Mouse (Mus musculus) hindlimb bud, embryonic 11.5 days (tissue): ENCODE results near the gene Ftl1.

Experiments used
- DNase-seq: peaks from one replicate; pipeline ENCODE4 v3.0.0-alpha.2; 2012; ENCODE audit warnings: low read depth, low spot score; ENCODE audit errors: extremely low spot score

Ftl1 gene

DNA sequence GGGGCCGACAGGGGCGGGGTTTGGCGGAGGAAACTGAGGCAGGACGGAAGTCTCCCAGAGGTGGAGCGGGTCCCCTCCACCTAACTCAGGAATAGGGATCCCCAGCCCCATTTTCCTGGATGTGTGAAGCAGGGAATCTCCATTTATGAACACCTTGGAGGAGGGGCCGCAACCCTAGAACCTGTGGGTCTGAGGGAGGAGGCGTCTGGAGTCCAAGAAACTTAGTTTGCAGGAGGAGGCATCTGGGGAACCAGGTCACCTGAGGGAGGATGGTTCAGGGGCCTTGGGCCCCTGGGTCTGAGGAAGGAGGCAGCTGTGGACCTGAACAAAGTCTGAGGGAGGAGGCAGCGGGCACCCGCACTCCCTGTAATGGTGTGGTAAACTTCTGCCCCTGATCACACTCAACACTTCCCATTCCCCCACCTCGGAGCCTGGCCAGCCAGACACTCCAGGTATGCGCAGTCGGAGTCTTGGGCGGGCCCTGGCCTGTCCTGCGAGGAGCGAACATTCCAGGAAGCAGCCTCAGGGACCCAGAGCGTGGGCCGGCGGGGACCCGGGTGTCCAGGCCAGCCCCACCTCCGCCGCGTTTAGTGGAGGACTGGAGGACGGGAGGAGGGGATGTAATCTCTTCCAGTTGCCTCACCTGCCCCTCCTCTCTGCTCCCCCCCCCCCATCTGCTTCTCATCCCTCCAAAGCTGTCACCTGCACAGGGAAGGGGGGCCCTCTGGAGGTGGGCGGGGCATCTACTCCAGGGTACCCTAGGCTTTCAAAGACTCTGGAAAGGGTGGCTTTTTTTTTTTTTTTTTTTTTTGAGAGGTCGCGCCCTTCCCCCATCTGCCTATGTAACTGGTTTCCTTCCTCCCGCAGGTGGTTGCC is 45.6 kb downstream of the Ftl1 start:
- no peak for DNase-seq

DNA sequence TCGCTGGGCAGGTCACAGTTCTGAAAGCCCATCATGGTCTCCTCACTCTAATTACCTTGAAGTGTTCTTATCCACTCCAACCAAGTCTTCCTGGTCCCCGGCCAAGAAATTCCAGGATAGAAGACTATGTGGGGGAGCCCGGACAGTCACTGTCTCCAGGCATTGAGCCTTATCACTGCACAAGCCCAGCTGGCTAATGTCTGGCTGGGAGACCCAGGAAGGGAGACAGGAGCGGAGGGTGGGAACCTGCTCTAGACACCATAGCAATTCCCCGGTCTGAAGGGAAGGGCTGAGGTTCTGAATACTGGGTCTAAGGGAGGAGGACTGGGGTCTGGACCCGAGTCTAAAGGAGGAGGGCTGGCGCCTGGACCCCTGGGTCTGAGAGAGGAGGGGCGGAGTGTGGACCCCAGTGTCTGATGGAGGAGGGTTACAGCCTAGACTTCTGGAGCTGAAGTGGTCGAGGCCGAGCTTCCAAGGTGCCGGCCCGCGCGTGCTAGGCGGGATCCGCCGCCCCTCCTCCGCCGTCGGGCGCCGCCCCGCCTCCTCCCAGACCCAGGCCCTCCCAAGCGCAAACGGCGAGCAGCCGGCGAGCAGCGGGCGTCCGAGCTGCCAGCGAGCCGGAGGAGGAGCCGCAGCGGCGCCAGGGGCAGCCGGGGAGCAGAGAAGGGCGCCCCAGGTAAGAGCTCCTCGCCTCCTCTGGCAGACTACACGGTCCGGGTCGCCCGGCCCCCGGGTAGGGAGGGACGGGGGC is 46.4 kb downstream of the Ftl1 start, which contains the start of gene Ntf5:
Ntf5 (plus strand) TSS at position 583 of the 751 bp plus-strand sequence.
- DNase-seq, result no peak

DNA sequence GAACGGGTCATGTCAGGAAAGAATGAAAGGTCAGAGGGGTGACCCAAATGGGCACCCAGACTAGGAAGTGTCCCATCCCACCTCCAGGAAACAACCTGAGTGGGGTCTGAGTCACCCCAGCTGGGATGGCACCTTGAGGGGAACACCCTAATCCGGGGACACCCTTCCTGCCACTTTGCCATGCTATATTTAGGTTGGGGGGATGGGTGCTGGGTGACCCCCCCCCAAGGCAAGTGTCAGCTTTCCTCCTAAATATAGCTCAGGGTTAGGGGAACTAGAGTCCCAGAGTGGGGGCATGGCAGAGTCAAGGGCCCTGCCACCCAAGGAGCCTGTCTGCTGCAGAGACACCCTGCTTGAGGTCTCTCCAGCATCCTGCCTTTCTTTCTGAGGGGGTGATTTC is 47.3 kb downstream of the Ftl1 start:
- DNase-seq, result no peak

DNA sequence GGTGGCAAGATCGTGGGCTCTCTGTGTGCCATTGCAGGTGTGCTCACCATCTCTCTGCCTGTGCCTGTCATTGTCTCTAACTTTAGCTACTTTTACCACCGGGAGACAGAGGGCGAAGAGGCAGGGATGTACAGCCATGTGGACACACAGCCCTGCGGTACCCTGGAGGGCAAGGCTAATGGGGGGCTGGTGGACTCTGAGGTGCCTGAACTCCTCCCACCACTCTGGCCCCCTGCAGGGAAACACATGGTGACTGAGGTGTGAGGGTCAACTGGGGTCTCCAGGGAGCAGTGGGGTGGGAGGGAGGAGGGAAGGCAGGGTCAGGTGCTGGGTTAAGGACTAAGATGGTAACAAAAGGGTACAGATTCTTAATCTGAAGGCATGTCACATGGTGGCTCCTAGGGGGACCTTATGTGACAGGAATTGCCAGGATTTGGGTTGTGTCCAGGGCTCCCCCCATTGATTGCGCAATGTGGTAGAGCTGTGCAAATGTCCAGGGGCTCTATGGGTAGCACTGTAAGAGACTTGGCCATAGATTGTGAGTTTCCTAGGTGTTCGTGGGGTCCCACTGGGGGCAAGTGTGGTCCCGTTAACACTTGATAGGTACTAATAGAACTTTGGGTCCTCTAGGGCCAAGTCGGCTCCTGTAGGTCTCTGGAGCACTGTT is 50.1 kb downstream of the Ftl1 start:
- DNase-seq, result no peak

DNA sequence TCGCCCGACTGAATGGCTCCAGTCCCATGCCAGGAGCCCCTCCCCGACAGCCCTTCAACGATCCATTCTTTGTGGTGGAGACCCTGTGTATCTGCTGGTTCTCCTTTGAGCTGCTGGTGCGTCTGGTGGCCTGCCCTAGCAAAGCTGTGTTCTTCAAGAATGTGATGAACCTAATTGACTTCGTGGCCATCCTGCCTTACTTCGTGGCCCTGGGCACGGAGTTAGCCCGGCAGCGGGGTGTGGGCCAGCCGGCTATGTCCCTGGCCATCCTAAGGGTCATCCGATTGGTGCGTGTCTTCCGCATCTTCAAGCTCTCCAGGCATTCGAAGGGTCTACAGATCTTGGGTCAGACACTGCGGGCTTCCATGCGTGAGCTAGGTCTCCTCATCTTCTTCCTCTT is 50.7 kb downstream of the Ftl1 start:
- no peak for DNase-seq

DNA sequence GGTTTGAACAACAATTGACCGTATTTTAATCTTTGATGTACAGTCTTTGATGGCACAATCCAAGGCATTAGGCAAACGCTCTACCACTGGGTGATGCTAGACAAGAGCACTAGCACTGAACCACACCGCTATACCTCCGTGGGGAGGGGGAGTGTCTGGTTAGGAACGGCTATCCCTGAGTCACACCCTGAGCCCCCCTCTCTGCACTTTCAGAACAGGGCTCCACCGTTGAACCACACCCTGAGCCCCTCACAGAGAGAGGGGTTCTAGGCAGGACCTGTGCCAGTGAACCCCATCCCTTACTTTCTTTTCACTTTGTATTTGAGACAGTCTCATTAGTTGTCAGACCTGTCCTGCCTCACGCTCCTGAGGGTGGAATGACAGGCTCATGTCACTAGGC is 51.3 kb downstream of the Ftl1 start:
- DNase-seq, result no peak
